Mouse (Mus musculus): Measurements from ENCODE around the gene Foxo6. TPM values are rescaled to one million over a fixed set of nuclear protein-coding genes. Genes with fewer than 3 reads are reported as not detected.

The Foxo6 gene
- polyA plus RNA-seq, 1 experiment, result 24.9 TPM

GRCm38 (mm10) chr4:120271886-120272580 is 15.1 kb downstream of the Foxo6 start:
- TF ChIP-seq POLR2A (IDR thresholded peaks at IDR 0.05; ENCODE audit: insufficient read length, low read depth), result peak; percentile 20
- TF ChIP-seq E2F4 (IDR thresholded peaks at IDR 0.05; ENCODE audit: insufficient read depth), result no peak
- peak in 1 of 3 experiments; percentile 38 for TF ChIP-seq MYOD1 (IDR thresholded peaks at IDR 0.05; ENCODE audit: control insufficient read depth in 1 of 3, insufficient read length in 2 of 3, low read depth in 2 of 3)
- TF ChIP-seq CEBPB (IDR thresholded peaks at IDR 0.05; ENCODE audit: insufficient read depth, poor library complexity, severe bottlenecking), result no peak
- no peak for TF ChIP-seq POLR2AphosphoS2 (IDR thresholded peaks at IDR 0.05; ENCODE audit: insufficient read length, low read depth)
- TF ChIP-seq TCF3 (IDR thresholded peaks at IDR 0.05; ENCODE audit: insufficient read length, low read depth), result no peak
- no peak for TF ChIP-seq MAX (IDR thresholded peaks at IDR 0.05; ENCODE audit: low read depth)
- no peak for TF ChIP-seq SRF (IDR thresholded peaks at IDR 0.05; ENCODE audit: control insufficient read depth, insufficient read length, low read depth)
- TF ChIP-seq MYOG (IDR thresholded peaks at IDR 0.05; ENCODE audit: control insufficient read depth in 1 of 3, insufficient read depth in 1 of 3, insufficient read length in 2 of 3, low read depth in 2 of 3), result no peak
- TF ChIP-seq REST (IDR thresholded peaks at IDR 0.05; ENCODE audit: insufficient read depth, insufficient read length), result no peak
- TF ChIP-seq TCF12 (IDR thresholded peaks at IDR 0.05; ENCODE audit: insufficient read depth, poor library complexity, severe bottlenecking), result no peak
- no peak for TF ChIP-seq USF1 (IDR thresholded peaks at IDR 0.05; ENCODE audit: low read depth)
- Histone ChIP-seq H3K36me3 (ENCODE audit: control insufficient read depth, insufficient read depth) (no peaks in the 10 kb centered on the region), H3K4me2 (ENCODE audit: low read depth) (peak overlapping the region; percentile 48), H3K4me3 (no peak overlapping the region), H3K79me2 (ENCODE audit: control insufficient read depth, insufficient read depth) (no peaks in the 10 kb centered on the region), H3K27me3 (ENCODE audit: control insufficient read depth, insufficient read depth, insufficient read length) (no peaks in the 10 kb centered on the region), H3ac (ENCODE audit: control insufficient read depth, insufficient read length) (no peak overlapping the region)

GRCm38 (mm10) chr4:120271208-120271607 is 15.9 kb downstream of the Foxo6 start:
- no peak overlapping the region for H3ac ChIP-seq (ENCODE audit: control insufficient read depth, insufficient read length)
- no peaks in the 10 kb centered on the region for H3K36me3 ChIP-seq (ENCODE audit: control insufficient read depth, insufficient read depth)
- no peaks in the 10 kb centered on the region for H3K79me2 ChIP-seq (ENCODE audit: control insufficient read depth, insufficient read depth)
- TF ChIP-seq POLR2AphosphoS2 (IDR thresholded peaks at IDR 0.05; ENCODE audit: insufficient read length, low read depth), result no peak
- no peak for TF ChIP-seq POLR2A (IDR thresholded peaks at IDR 0.05; ENCODE audit: insufficient read length, low read depth)
- TF ChIP-seq MYOD1 (IDR thresholded peaks at IDR 0.05; ENCODE audit: control insufficient read depth in 1 of 3, insufficient read length in 2 of 3, low read depth in 2 of 3), result no peak
- TF ChIP-seq MYOG (IDR thresholded peaks at IDR 0.05; ENCODE audit: control insufficient read depth in 1 of 3, insufficient read depth in 1 of 3, insufficient read length in 2 of 3, low read depth in 2 of 3), result no peak
- no peak for TF ChIP-seq CEBPB (IDR thresholded peaks at IDR 0.05; ENCODE audit: insufficient read depth, poor library complexity, severe bottlenecking)
- TF ChIP-seq MAX (IDR thresholded peaks at IDR 0.05; ENCODE audit: low read depth), result no peak
- no peaks in the 10 kb centered on the region for H3K27me3 ChIP-seq (ENCODE audit: control insufficient read depth, insufficient read depth, insufficient read length)
- peak overlapping the region; percentile 40 for H3K4me2 ChIP-seq (ENCODE audit: low read depth)
- no peak overlapping the region for H3K4me3 ChIP-seq

GRCm38 (mm10) chr4:120270937-120271199 is 16.3 kb downstream of the Foxo6 start:
- Histone ChIP-seq H3K79me2 (ENCODE audit: control insufficient read depth, insufficient read depth) (no peaks in the 10 kb centered on the region), H3K36me3 (ENCODE audit: control insufficient read depth, insufficient read depth) (no peaks in the 10 kb centered on the region), H3K27me3 (ENCODE audit: control insufficient read depth, insufficient read depth, insufficient read length) (no peaks in the 10 kb centered on the region), H3ac (ENCODE audit: control insufficient read depth, insufficient read length) (no peak overlapping the region), H3K4me2 (ENCODE audit: low read depth) (peak overlapping the region; percentile 40), H3K4me3 (no peak overlapping the region)
- TF ChIP-seq SRF (IDR thresholded peaks at IDR 0.05; ENCODE audit: control insufficient read depth, insufficient read length, low read depth), result no peak
- no peak for TF ChIP-seq E2F4 (IDR thresholded peaks at IDR 0.05; ENCODE audit: insufficient read depth)
- TF ChIP-seq USF1 (IDR thresholded peaks at IDR 0.05; ENCODE audit: low read depth), result no peak
- no peak for TF ChIP-seq MYOD1 (IDR thresholded peaks at IDR 0.05; ENCODE audit: control insufficient read depth in 1 of 3, insufficient read length in 2 of 3, low read depth in 2 of 3)
- TF ChIP-seq MAX (IDR thresholded peaks at IDR 0.05; ENCODE audit: low read depth), result no peak
- no peak for TF ChIP-seq TCF3 (IDR thresholded peaks at IDR 0.05; ENCODE audit: insufficient read length, low read depth)
- TF ChIP-seq POLR2A (IDR thresholded peaks at IDR 0.05; ENCODE audit: insufficient read length, low read depth), result no peak
- no peak for TF ChIP-seq TCF12 (IDR thresholded peaks at IDR 0.05; ENCODE audit: insufficient read depth, poor library complexity, severe bottlenecking)
- TF ChIP-seq CEBPB (IDR thresholded peaks at IDR 0.05; ENCODE audit: insufficient read depth, poor library complexity, severe bottlenecking), result no peak
- TF ChIP-seq MYOG (IDR thresholded peaks at IDR 0.05; ENCODE audit: control insufficient read depth in 1 of 3, insufficient read depth in 1 of 3, insufficient read length in 2 of 3, low read depth in 2 of 3), result no peak
- no peak for TF ChIP-seq REST (IDR thresholded peaks at IDR 0.05; ENCODE audit: insufficient read depth, insufficient read length)
- no peak for TF ChIP-seq POLR2AphosphoS2 (IDR thresholded peaks at IDR 0.05; ENCODE audit: insufficient read length, low read depth)

GRCm38 (mm10) chr4:120270148-120270936 is 16.8 kb downstream of the Foxo6 start:
- no peak overlapping the region for H3ac ChIP-seq (ENCODE audit: control insufficient read depth, insufficient read length)
- no peak overlapping the region for H3K4me3 ChIP-seq
- H3K4me2 ChIP-seq (ENCODE audit: low read depth), result no peak overlapping the region
- no peaks in the 10 kb centered on the region for H3K36me3 ChIP-seq (ENCODE audit: control insufficient read depth, insufficient read depth)
- peak in 1 of 3 experiments; percentile 52 for TF ChIP-seq MYOD1 (IDR thresholded peaks at IDR 0.05; ENCODE audit: control insufficient read depth in 1 of 3, insufficient read length in 2 of 3, low read depth in 2 of 3)
- no peak for TF ChIP-seq TCF3 (IDR thresholded peaks at IDR 0.05; ENCODE audit: insufficient read length, low read depth)
- TF ChIP-seq MYOG (IDR thresholded peaks at IDR 0.05; ENCODE audit: control insufficient read depth in 1 of 3, insufficient read depth in 1 of 3, insufficient read length in 2 of 3, low read depth in 2 of 3), result peak; percentile 23 to 72 (median 35)
- no peak for TF ChIP-seq MAX (IDR thresholded peaks at IDR 0.05; ENCODE audit: low read depth)
- H3K27me3 ChIP-seq (ENCODE audit: control insufficient read depth, insufficient read depth, insufficient read length), result no peaks in the 10 kb centered on the region
- H3K79me2 ChIP-seq (ENCODE audit: control insufficient read depth, insufficient read depth), result no peaks in the 10 kb centered on the region
